Mouse (Mus musculus): ENCODE data around the gene Epb41l4b. TPM values are rescaled to one million over a fixed set of nuclear protein-coding genes. Genes with fewer than 3 reads are reported as not detected.
A peak's percentile ranks its signal among the peaks of the same experiment; 100 is the strongest.

The Epb41l4b gene
- total RNA-seq, 2 experiments from 2014 or later = 12.1 to 15.0 TPM

DNA sequence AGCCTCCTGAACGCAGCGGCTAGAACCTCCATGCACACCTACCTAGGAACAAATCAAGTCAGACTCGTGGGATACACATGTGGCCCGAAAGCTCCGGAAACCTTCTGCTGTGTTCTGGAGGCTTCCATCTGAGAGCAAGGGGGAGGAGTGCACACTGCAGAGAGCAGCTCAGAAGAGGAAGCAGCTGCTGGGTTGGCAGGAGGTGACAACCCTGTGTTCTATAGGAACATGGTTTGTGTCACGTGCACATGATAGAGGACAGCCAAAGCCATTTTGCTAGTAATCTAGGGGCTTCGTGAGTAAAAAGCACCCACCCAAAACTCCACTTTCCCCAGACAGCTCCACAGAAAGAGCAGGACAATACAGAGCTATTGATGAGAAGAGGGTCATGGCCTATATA, 149.9 kb downstream of the Epb41l4b start:
- DNase-seq (ENCODE audit: extremely low spot score in 1 of 2, low spot score in 2 of 2) = no peak
- intact Hi-C loops (cut with DNase I) = no loop called here

DNA sequence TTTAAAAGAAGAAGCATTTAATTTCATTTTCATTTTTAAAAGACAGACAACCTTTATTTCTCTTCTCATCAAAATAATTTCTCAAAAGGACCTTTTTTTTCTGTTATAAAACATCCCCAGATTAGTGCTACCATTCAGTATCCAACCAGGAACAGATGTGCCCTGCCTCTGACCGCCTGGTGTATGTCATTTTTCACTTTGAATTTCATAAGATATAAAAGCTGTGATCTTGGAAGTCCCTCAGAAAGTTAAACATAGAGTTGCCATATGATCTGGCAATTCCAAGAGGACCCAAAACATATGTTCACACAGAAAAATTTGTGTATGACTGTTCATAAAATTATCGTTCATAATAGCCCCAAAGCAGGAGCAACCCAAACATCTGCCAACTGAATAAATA, 151.3 kb downstream of the Epb41l4b start:
- peak in 1 of 2 experiments; percentile 17 for DNase-seq (ENCODE audit: extremely low spot score in 1 of 2, low spot score in 2 of 2)
- intact Hi-C loops (cut with DNase I) = no loop called here

DNA sequence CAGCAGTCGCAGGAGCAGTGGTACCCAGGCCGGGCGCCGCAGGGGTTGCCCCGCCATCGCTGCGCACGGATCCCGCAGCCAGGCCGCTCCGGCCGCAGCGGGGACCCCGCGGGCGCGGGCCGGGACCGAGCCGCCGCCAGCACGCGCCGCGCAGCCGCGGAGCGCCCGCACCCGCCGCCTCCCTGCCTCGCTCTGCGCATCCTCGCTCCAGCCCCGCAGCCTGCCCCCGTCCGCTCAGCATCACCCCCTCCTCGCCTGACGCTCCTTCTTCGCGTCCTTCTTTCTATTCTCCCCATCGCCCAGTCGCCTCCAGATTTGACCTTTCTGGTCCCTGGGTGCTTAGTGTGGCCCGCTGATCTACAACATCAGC, 153.0 kb downstream of the Epb41l4b start, which contains the start of gene Frrs1l:
Gene Frrs1l, minus strand, starts transcription at position 177 of the 370 bp plus-strand sequence.
- peak; percentile 34 to 74 for DNase-seq (ENCODE audit: extremely low spot score in 1 of 2, low spot score in 2 of 2)
- intact Hi-C loops (cut with DNase I) = no loop called here

DNA sequence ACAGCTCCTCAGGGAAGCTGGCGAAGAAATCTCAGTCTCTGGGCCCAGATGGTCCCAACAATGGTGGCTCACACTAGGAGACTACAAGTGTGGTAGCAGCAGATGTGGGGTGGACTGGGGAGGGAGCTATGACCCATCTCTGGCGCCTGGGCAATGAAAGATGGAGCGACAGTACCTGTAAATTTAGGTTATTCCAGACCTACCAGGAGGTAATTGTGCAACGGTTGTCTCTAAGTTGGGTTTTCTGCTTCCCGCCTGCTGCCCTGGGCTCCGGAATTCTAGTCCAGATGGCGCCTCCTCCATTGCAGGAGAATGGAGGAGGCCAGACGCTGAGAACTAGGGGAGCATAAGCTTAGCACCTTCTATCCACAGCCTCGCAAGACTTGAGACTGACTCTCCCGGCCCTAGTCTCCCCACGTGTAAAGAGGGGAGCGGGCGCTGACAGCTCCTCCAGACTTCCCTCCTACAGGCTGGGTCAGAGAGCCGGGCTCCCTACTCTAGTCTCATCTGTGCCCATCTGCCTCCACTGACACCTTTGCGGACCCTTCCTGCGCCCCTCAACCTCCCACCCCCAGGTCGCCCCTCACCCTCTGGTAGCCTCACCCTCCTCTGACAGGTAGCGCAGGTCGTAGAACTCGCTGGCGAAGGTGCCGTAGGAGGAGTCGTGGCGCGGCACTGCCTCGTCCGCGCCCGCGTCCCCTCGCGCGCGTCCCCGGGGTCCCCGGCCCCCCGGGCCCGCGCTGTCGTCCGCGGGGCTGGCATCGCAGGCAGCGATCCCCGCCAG, 153.6 kb downstream of the Epb41l4b start:
- intact Hi-C loops (cut with DNase I) = no loop called here
- DNase-seq (ENCODE audit: extremely low spot score in 1 of 2, low spot score in 2 of 2) = peak; percentile 30 to 51

DNA sequence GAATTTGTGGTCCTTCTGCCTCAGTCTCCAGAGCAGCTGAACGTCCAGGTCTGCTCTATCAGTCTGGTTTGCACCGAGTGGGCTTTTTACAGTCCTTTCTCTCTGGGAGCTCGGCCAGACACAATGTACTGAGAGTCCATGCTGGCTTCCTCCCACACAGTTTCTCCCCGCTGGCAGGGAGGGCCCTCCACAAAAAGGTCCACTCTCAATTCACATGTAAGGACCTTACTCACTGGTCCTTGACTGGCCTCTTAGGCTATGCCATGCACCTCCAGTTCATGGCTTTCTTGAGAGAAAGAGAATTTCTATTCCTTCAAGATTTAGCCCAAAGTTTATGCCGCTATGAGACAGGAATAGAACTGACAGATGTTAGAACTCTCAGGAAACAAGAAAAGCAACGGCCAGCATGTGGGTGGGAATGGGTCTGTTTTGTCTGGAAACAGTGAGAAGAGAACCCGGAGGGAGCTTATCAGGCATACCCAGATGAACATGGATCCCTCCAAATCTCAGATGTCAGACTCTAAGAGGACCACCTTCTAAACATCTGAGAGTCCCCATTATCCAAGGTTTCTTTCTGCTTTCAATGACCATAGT, 177.6 kb downstream of the Epb41l4b start:
- DNase-seq (ENCODE audit: extremely low spot score in 1 of 2, low spot score in 2 of 2) = peak; percentile 18 to 43
- intact Hi-C loops (cut with DNase I) = no loop called here

DNA sequence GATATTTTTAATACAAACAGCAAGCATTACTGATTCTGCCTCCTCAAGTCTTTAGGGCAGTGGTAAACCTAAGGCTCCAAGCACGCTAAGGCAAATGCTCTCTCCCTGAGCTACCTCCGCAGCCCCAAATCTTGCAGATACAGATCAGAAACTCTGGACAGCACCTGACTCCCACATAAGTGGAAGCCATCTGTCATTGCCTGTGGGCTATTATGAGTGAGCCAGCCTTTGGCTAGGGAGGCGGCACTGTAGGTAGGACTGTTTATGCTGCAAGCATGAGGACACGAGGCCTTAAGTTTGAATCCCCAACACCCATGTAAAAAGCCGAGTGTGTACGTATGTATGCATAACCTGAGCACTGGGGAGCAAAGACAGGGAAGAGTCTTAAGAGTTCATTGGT, 179.6 kb downstream of the Epb41l4b start:
- no peak for DNase-seq (ENCODE audit: extremely low spot score in 1 of 2, low spot score in 2 of 2)
- intact Hi-C loops (cut with DNase I) = no loop called here

DNA sequence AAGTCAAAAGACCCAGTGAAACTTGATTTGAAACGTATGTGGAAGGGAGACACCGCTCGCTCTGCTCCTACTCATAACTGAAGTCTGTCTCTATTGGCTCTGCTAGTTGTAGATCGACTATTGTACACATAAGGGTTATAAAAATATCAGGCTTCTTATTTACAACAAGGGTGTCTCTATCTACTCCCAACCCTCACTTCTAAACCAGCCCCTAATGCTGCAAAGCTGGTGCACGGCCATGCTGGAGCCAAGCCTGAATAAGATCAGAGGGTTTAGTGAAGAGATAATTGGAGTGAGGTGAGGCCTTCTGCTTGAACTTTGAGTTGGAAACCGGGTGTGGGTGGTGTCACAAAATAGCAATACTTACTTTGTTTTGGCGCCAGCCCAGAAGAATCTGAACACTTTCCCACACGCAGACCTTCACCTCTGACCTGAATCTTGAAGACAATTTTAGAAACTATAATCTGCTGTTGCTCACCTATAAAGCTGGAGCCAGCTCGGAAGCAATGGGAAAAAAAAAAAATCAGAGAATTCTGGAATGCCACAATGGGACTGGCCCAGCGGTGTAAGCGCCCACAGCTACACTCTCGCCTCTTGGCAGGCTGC, 181.8 kb downstream of the Epb41l4b start:
- peak in 1 of 2 experiments; percentile 34 for DNase-seq (ENCODE audit: extremely low spot score in 1 of 2, low spot score in 2 of 2)
- intact Hi-C loops (cut with DNase I) = no loop called here

DNA sequence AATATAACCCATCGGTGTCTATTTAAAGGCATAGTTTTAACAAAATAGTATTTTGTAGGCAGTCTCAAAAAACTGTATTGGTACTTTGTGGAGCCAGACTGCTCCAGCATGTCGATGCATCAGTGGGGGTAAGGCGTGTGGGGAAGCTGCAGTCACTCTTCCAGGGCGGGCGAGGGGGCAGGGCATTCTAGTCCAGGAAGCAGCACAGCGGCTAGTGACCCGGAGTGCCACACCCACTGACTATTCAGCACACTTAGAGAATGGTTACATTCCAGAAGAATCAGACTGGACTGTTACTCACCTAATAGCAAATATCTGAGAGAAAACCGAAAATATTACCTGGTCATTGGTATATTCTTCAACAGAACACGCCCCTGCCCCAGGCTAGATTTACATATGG, 185.7 kb downstream of the Epb41l4b start:
- intact Hi-C loops (cut with DNase I) = no loop called here
- DNase-seq (ENCODE audit: extremely low spot score in 1 of 2, low spot score in 2 of 2) = peak in 1 of 2 experiments; percentile 55

DNA sequence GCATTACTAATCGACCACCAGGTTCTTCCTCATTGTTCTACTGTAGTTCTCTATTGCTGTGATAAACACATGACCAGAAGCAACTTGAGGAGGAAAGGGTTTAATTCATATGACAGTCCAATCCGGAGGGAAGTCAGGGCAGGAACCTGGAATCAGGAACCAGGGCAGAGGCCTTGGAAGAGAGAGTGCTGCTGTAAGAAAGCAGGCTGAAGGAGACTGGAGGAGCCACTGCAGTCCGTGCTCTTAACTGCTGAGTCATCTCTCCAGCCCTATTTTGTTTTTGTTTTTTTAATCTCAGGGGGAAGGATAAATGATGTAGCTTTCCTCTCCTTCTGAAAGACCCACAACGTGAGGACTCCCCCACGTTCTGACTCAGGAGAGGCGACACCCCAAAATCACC, 190.0 kb downstream of the Epb41l4b start:
- intact Hi-C loops (cut with DNase I) = no loop called here

DNA sequence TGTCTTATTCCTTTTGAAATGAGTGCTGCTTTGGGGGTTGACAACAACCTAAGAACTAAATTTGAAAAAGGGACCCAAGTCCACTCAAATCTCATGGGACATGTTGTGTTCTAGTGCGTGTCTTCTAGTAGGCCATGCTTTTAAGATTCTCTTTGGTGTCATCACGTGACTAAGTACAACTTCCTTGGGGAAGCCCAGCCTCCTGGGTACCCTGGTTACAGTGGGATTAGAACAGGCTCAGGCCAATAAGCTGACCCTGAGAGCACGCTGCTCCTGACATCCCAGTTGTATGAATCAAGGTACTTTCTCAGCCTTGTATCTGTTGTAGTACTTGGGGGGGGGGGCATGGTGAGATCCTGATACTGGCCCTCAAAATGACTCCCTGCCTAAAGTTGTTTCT, 191.5 kb downstream of the Epb41l4b start:
- DNase-seq (ENCODE audit: extremely low spot score in 1 of 2, low spot score in 2 of 2) = no peak
- intact Hi-C loops (cut with DNase I) = no loop called here

More for the DNA sequence above, 190.0 kb downstream of the Epb41l4b start:
- DNase-seq (ENCODE audit: extremely low spot score in 1 of 2, low spot score in 2 of 2) = no peak

DNA sequence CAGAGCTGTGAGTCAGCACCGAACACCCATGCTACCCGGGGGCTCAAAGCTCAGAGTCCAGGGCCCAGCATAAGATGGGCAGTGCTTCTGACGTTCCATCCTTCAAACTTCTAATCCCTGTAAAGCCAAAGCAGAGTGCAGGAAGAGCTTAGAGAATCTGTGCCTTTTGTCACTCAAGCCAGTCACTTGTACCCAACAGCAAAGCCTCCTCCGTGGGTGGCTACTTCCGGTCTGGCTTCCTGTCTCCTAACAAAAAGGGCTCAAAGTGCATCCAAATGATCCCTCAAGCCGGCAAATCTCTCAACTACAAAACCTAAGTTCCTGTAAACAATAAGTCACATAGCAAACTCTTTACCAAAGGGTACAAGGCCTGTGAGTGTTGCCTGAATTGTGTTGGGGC, 193.7 kb downstream of the Epb41l4b start:
- peak in 1 of 2 experiments; percentile 37 for DNase-seq (ENCODE audit: extremely low spot score in 1 of 2, low spot score in 2 of 2)
- intact Hi-C loops (cut with DNase I) = no loop called here

DNA sequence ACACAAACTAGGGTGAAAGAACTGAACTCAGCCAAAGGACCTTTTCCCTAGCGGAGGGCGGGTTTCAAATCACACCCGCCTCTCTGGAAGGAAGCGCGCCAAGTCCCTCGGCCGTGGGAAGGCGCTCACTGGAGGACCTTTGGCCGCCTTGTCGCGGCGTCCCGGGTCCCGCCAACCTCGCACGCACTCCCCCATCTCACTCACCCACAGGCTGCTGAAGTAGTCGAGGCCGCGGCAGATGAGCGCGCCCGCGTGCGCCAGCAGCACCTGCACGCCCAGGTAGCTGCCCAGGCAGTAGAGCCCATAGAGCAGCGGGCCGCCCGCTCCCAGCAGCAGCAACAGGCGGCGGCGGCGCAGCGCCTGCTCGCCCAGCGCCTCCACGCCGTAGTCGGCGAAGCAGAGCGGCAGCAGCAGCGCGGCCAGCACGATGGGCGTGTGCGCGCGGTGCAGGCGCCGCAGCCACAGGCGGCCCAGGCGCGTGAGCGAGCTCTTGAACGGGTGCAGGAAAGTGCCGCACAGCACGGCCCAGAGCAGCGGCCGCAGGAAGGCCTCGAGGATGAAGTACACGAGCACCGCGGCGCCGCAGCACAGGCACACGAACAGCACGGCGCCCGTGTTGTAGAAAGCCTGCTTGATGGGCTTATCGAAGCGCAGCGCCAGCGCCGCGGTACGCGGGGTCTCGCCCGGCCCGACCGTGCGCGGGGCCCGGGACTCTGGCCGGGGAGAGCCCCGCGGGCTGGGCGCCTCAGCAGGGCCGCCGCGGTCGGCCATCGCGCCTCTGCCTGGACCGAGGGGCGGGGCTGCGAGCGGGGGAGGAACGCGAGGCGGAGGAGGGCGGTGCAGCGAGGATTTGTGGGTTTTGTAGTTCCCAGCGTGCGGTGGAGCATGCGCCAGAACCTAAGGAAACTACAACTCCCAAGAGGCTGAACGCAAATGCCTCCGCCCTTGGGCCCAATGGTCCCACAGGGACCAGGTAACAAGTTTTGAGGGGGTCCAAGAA, 196.3 kb downstream of the Epb41l4b start, which contains the start of gene Tmem245:
Gene Tmem245, minus strand, starts transcription at position 797 of the 1,000 bp plus-strand sequence.
- intact Hi-C loops (cut with DNase I) = no loop called here

DNA sequence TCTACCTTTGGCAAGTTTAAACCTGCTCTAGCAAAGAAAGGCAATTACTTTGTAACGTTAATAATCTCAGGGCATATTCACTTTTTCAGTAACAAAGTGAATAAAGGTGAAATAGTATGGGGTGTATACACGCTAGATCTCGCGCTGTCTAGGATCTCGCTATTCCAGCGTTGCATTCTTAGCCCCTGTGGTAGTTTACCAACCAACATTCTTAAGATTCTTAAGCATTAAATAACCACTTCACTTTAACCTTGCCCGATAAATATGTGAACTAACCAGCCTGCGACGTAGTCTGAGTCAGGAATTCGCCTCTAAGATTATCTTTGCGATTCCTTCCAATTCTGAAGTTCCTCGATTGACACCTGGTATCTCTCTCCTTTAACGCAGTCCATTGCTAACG, 197.1 kb downstream of the Epb41l4b start:
- no peak for DNase-seq (ENCODE audit: extremely low spot score in 1 of 2, low spot score in 2 of 2)
- intact Hi-C loops (cut with DNase I) = no loop called here

More for the DNA sequence above, 196.3 kb downstream of the Epb41l4b start, which contains the start of gene Tmem245:
- peak; percentile 92 to 97 for DNase-seq (ENCODE audit: extremely low spot score in 1 of 2, low spot score in 2 of 2)

DNA sequence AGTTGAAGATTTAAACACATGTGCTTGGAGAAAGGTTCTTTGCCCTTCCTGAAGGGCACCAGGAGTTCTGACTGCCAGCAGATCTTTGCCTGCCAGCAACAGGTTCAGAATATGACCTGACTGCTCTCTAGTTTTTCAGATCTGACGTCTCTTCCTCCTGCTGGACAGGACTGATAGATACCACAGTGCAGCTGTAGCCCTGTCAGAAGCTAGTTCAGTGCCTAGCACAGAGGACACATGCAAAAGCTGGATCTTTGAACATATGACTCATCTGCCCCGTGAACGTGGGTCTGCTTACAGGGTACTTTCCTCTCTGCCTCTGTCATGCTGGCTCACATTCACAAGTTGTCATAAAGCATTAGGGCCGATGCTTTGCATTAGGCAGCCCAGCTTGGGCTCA, 199.0 kb downstream of the Epb41l4b start:
- DNase-seq (ENCODE audit: extremely low spot score in 1 of 2, low spot score in 2 of 2) = no peak
- intact Hi-C loops (cut with DNase I) = no loop called here

DNA sequence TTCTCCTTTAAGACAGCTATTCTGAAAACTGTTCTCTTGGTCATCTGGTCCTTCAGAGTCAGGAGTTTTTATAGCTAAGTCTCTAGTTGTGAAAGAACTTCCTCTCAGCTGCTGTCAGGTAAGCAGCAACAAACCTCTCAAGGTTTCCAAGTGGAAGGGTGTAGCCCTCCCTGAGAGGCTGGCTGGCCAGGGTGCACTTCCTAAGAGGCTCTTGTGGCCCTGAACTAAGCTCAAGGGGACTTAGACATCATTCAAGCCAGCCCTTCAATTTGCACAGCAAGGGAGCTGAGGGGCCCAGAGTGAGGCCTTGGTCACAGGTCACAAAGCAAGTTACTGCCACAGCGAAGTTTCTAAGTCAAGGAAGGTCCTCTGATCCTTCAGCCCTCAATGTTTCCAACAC, 200.0 kb downstream of the Epb41l4b start:
- intact Hi-C loops (cut with DNase I) = no loop called here

DNA sequence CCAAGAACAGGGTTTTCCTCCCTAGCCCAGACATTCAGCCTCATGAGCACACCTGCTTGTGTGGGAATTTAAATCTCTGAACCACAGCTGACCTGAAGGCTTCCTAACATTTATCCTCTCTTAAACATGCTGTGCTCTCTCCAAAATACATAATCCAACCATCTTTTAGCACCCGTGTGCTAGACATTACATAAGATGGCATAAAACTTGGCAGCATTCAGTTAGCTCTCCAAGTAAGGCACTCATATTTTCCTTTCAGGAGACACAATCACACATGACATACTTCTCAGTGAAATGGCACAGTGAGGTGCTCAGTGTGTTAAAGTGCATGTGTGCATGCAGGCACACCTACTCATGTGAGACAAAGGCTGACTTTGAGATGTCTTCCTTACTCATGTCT, 200.7 kb downstream of the Epb41l4b start:
- no peak for DNase-seq (ENCODE audit: extremely low spot score in 1 of 2, low spot score in 2 of 2)

More for the DNA sequence above, 200.0 kb downstream of the Epb41l4b start:
- no peak for DNase-seq (ENCODE audit: extremely low spot score in 1 of 2, low spot score in 2 of 2)

More for the DNA sequence above, 200.7 kb downstream of the Epb41l4b start:
- intact Hi-C loops (cut with DNase I) = no loop called here

Measured in left cerebral cortex, postnatal 10 days (tissue).